Mouse (Mus musculus): ENCODE measurements around the gene Rtn2.

DNA sequence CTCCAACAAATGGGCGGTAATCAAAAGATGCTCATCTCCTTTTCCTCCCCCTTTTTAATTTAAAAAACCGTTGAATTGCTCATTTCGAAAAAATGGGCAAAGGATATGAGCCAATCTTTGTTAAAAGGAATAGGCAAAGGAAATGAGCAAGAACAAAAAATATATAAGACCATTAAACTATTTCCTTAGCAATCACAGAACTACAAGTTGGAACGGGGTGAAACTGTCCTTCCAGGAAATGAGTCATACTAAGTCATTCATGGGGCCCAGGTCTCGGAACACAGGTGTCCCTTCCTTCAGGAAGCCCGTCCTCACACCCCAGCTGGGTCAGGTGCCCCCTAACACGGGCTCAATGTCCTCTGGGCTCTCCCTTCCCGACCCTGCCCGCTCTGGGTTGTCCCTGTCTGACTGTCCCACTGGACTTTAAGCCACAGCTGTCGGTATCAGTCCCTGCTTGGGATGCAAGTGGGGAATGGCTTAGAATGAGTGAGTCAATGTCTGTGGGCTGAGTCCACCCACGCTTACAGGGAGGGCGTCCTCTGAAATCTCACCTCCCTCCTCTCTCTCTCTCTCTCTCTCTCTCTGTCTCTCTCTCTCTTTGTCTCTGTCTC, 61.9 kb downstream of the Rtn2 start, which contains the start of gene Ercc1:
- no peak for TF ChIP-seq CTCF (IDR thresholded peaks at IDR 0.05; ENCODE audit: borderline replicate concordance, insufficient read depth, low read length)
- peak; percentile 48; the same call in 1 of the 2 replicates for TF ChIP-seq POLR2A (IDR thresholded peaks at IDR 0.05; ENCODE audit: low read depth, low read length)

Measured in embryonic fibroblast, embryonic 13.5 days (primary cell).